Mouse (Mus musculus): Measurements from ENCODE around the gene Atxn1.
A peak's percentile ranks its signal among the peaks of the same experiment; 100 is the strongest.

- no peak for TF ChIP-seq MAX (IDR thresholded peaks at IDR 0.05; ENCODE audit: low read depth)
- TF ChIP-seq MYOD1 (IDR thresholded peaks at IDR 0.05; ENCODE audit: control insufficient read depth in 1 of 3, insufficient read length in 2 of 3, low read depth in 2 of 3): no peak
- TF ChIP-seq USF1 (IDR thresholded peaks at IDR 0.05; ENCODE audit: low read depth): no peak
- no peak for TF ChIP-seq CEBPB (IDR thresholded peaks at IDR 0.05; ENCODE audit: insufficient read depth, poor library complexity, severe bottlenecking)
- peak; percentile 26 for TF ChIP-seq POLR2A (IDR thresholded peaks at IDR 0.05; ENCODE audit: insufficient read length, low read depth)
- no peak for TF ChIP-seq POLR2AphosphoS2 (IDR thresholded peaks at IDR 0.05; ENCODE audit: insufficient read length, low read depth)
- no peak for TF ChIP-seq TCF12 (IDR thresholded peaks at IDR 0.05; ENCODE audit: insufficient read depth, poor library complexity, severe bottlenecking)
- TF ChIP-seq TCF3 (IDR thresholded peaks at IDR 0.05; ENCODE audit: insufficient read length, low read depth): no peak
- TF ChIP-seq MYOG (IDR thresholded peaks at IDR 0.05; ENCODE audit: control insufficient read depth in 1 of 3, insufficient read depth in 1 of 3, insufficient read length in 2 of 3, low read depth in 2 of 3): no peak
Observed at GRCm38 (mm10) chr13:45512531-45512930, 452.3 kb downstream of the Atxn1 start.

Data from myocyte (in vitro differentiated cells).